Mouse (Mus musculus) small intestine, adult 2 months (tissue): ENCODE results near the gene Vmn1r204. TPM values are rescaled to one million over a fixed set of nuclear protein-coding genes. Genes with fewer than 3 reads are reported as not detected.
"Not testable (repeated sequence)": the region's sequence is repeated elsewhere in the genome, so short reads cannot be mapped to it uniquely, and the experiment has no call there.

Experiments used
- H3K27ac ChIP-seq: fragments of 200-500 bp; 2 replicates; pipeline ENCODE4 v1.5.1; 2012; ENCODE audit warnings: low read depth, low read length, control low read depth, inconsistent platforms; ENCODE audit not compliant: insufficient read depth
- H3K27me3 ChIP-seq: fragments of 200-500 bp; 2 replicates; pipeline ENCODE4 v1.6.1; 2012; ENCODE audit warnings: mild to moderate bottlenecking, moderate library complexity, low read length, inconsistent platforms; ENCODE audit not compliant: control insufficient read depth, insufficient read depth
- H3K36me3 ChIP-seq: fragments of 200-500 bp; 2 replicates; pipeline ENCODE4 v1.6.1; 2012; ENCODE audit warnings: mild to moderate bottlenecking, low read length, control low read depth, inconsistent platforms; ENCODE audit not compliant: control insufficient read depth, insufficient read depth
- H3K4me1 ChIP-seq: fragments of 200-500 bp; 2 replicates; pipeline ENCODE4 v1.6.1; 2012; ENCODE audit warnings: low read length, inconsistent platforms, mixed read lengths; ENCODE audit not compliant: control insufficient read depth, insufficient read depth, insufficient read length
- H3K4me3 ChIP-seq: fragments of 200-500 bp; 2 replicates; pipeline ENCODE4 v1.5.1; 2012; ENCODE audit warnings: low read depth, mild to moderate bottlenecking, control low read depth, inconsistent platforms, low read length, moderate library complexity
- CTCF ChIP-seq: fragments of 200-500 bp; IDR thresholded peaks from 2 replicates; pipeline ENCODE4 v1.5.1; 2012; ENCODE audit warnings: low read depth, mild to moderate bottlenecking, control low read depth, inconsistent platforms, low read length, moderate library complexity, mixed read lengths; ENCODE audit not compliant: insufficient replicate concordance, insufficient read length; ENCODE audit errors: extremely low read depth
- POLR2A ChIP-seq: fragments of 200-500 bp; IDR thresholded peaks from 2 replicates; pipeline ENCODE4 v1.6.1; 2012; ENCODE audit warnings: low read depth, mild to moderate bottlenecking, control low read depth, inconsistent platforms, low read length, moderate library complexity
- WGBS: fragments of 180-500 bp; shearing (Covaris S2); methylation state at CpG from one replicate; pipeline ENCODE4 v1.1.7; 2018; 5-methylcytosine and 5-hydroxymethylcytosine counted together
- polyA plus RNA-seq: library from polyadenylated mRNA; depleted of rRNA; stranded (reverse); fragments of >200 nt; gene quantifications from 2 replicates; pipeline ENCODE4 v1.2.3, GENCODE M21; 2012; rRNA removed

Gene Vmn1r204
- polyA plus RNA-seq: not detected in 2 replicates

- H3K27ac ChIP-seq, H3K4me3 ChIP-seq, H3K27me3 ChIP-seq, H3K4me1 ChIP-seq, H3K36me3 ChIP-seq: not testable (repeated sequence)
- 59% methylated on average over 1 of the region's 1 CpGs for WGBS
Observed at GRCm38 (mm10) chr13:22552898-22553297, at the start of gene Vmn1r204. TSS of gene Vmn1r204 (plus strand) at chr13:22553198.

GRCm38 (mm10) chr13:22505281-22505680, 47.7 kb upstream of the Vmn1r204 start, which contains the start of gene Vmn1r202:
TSS of gene Vmn1r202 (minus strand) at chr13:22505381.
- H3K4me1 ChIP-seq: no peaks in the 10 kb centered on the region
- H3K4me3 ChIP-seq: no peak within 1 kb of the TSS
- H3K27me3 ChIP-seq: no peaks in the 10 kb centered on the region
- TF ChIP-seq CTCF (no peak), POLR2A (no peak)
- H3K36me3 ChIP-seq: no peaks in the 10 kb centered on the region
- H3K27ac ChIP-seq: no peak within 1 kb of the TSS

DNA sequence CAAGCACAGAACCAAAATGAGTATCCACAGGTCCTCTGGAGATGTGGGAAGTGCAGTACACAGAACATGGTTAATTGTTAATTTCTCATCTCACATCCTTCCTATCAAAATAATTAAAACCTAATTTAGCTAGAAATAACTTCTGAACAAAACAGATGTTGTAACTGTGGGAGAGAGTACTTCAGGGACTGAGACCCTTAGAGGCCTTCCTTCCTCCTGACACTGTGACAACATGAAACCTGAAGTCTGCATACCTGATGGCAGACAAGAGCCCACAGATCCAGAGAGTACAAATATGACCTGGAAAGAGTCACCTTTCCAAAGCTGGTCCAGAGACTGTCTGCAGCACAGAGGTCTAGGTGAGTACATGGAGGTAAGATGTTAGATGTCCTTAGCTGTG, 35.2 kb upstream of the Vmn1r204 start, which contains the start of gene Vmn1r203:
TSS of gene Vmn1r203 (plus strand) at position 301 of the 400 bp plus-strand sequence.
- H3K36me3 ChIP-seq: no peaks in the 10 kb centered on the region
- no peak within 1 kb of the TSS for H3K4me3 ChIP-seq
- no peaks in the 10 kb centered on the region for H3K27me3 ChIP-seq
- TF ChIP-seq CTCF (no peak), POLR2A (no peak)
- H3K4me1 ChIP-seq: no peaks in the 10 kb centered on the region
- no peak within 1 kb of the TSS for H3K27ac ChIP-seq

DNA sequence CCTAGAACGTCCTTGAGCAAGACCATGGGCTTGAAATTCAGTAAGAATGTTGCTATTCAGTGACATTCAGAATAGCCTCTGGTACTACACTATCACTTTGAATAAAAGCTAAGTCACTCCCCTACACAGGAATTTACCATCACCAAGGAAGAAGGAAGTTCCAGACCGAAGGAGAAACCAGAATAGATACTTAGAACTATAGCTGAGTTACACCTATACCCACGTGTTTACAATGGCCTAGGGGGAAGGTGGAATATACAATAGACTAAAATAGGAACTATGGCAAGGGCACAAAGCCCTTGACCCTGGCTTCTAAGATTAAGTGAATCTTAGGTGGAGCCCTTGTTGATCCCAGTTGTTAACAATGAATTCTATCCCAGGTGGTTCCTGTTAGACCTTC, 21.9 kb downstream of the Vmn1r204 start:
- not testable (repeated sequence) for H3K27me3 ChIP-seq, H3K27ac ChIP-seq, H3K36me3 ChIP-seq, H3K4me1 ChIP-seq, H3K4me3 ChIP-seq
- 59% methylated on average over 3 of the region's 3 CpGs for WGBS

- not testable (repeated sequence) for H3K27me3 ChIP-seq, H3K4me3 ChIP-seq, H3K27ac ChIP-seq, H3K4me1 ChIP-seq, H3K36me3 ChIP-seq
- 75% methylated on average over 14 of the region's 14 CpGs for WGBS
Observed at GRCm38 (mm10) chr13:22583336-22583735, 30.3 kb downstream of the Vmn1r204 start.

DNA sequence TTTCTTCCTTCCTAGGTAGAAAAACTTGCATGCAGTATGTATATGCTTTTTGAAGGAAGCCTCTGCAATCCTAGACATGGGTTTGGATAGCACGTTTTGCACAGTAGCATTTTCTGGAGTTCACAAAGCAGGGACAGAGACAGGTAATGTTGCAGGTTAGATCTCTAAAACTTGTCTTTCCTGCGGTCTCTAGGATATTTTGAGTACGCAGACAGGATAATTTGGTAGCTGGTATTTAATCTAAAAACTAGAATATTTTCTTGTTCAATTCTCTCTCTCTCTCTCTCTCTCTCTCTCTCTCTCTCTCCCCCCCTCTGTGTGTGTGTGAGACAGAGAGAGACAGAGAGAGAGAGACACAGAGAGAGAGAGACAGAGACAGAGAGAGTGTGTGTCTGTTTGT, 39.9 kb downstream of the Vmn1r204 start, which contains the start of gene Vmn1r205:
TSS of gene Vmn1r205 (minus strand) at position 101 of the 400 bp plus-strand sequence.
- Histone ChIP-seq H3K4me3 (no peak within 1 kb of the TSS), H3K27me3 (no peaks in the 10 kb centered on the region), H3K27ac (no peak within 1 kb of the TSS), H3K4me1 (no peaks in the 10 kb centered on the region), H3K36me3 (no peaks in the 10 kb centered on the region)
- 83% methylated on average over 3 of the region's 3 CpGs for WGBS
- no peak for TF ChIP-seq POLR2A
- TF ChIP-seq CTCF: no peak

Other genes with a start within 250 kb of the Vmn1r204 start
- not detected in 2 replicates for gene Vmn1r197, start 228.6 kb upstream of the Vmn1r204 start, polyA plus RNA-seq
- not detected in 2 replicates for gene Vmn1r198, start 202.8 kb upstream of the Vmn1r204 start, polyA plus RNA-seq
- not detected in 2 replicates for gene Vmn1r199, start 173.4 kb upstream of the Vmn1r204 start, polyA plus RNA-seq
- gene Vmn1r200, start 162.8 kb upstream of the Vmn1r204 start, polyA plus RNA-seq: not detected in 2 replicates
- not detected in 2 replicates for gene Vmn1r201, start 81.3 kb upstream of the Vmn1r204 start, polyA plus RNA-seq
- not detected in 2 replicates for gene Vmn1r202, start 47.8 kb upstream of the Vmn1r204 start, polyA plus RNA-seq
- gene Vmn1r203, start 35.1 kb upstream of the Vmn1r204 start, polyA plus RNA-seq: not detected in 2 replicates
- not detected in 2 replicates for gene Vmn1r205, start 39.8 kb downstream of the Vmn1r204 start, polyA plus RNA-seq
- not detected in 2 replicates for gene Vmn1r206, start 71.1 kb downstream of the Vmn1r204 start, polyA plus RNA-seq
- not detected in 2 replicates for gene Vmn1r207-ps, start 176.4 kb downstream of the Vmn1r204 start, polyA plus RNA-seq
- gene Vmn1r208, start 224.2 kb downstream of the Vmn1r204 start, polyA plus RNA-seq: not detected in 2 replicates